ENCODE assay signal across 27 mouse cellular contexts in genomic region chr11:70674501-70674900, GRCm38 (mm10). TPM values are rescaled to one million over a fixed set of nuclear protein-coding genes. Genes with fewer than 3 reads are reported as not detected.
A peak's percentile ranks its signal among the peaks of the same experiment; 100 is the strongest.
DNase-seq lines count a peak whose midpoint lies in the region; ATAC-seq lines count a peak whose summit lies in the region.
"Had no signal": no experiment of that assay in that cellular context is flagged by ENCODE, and none has a peak within 500 bp of the region (broad histone marks: within the 10 kb centered on the region; RNA-seq: fewer than 3 reads in every experiment).

No protein-coding gene starts in this region.

- WGBS in neural tube, embryonic 11.5 days: 77% methylated on average over 11 of the region's 11 CpGs
- WGBS in neural tube, embryonic 15.5 days: 78% methylated on average over 11 of the region's 11 CpGs
- WGBS in limb, embryonic 10.5 days: 70% methylated on average over 11 of the region's 11 CpGs

- H3K27me3 ChIP-seq in neural tube, embryonic 11.5 days (ENCODE audit: control insufficient read depth, insufficient read depth, low read length): no peaks in the 10 kb centered on the region
- no peaks in the 10 kb centered on the region for H3K27me3 ChIP-seq in neural tube, embryonic 15.5 days (replicated peaks)
- H3K27me3 ChIP-seq in limb, embryonic 10.5 days (ENCODE audit: low read depth, poor library complexity, severe bottlenecking): no peaks in the 10 kb centered on the region
- H3K27me3 ChIP-seq: CH12.LX; embryonic facial prominence, embryonic 13.5 days; forebrain, embryonic 13.5 days; limb, embryonic 12.5 days; liver, embryonic 12.5 days; midbrain, embryonic 13.5 days; neural tube, embryonic 12.5 days had no signal

- peak overlapping the region; percentile 6; the same call in 1 of the 2 replicates for H3K4me3 ChIP-seq in neural tube, embryonic 11.5 days (ENCODE audit: low read depth, low read length)
- H3K4me3 ChIP-seq in neural tube, embryonic 15.5 days (replicated peaks): no peak overlapping the region
- H3K4me3 ChIP-seq in limb, embryonic 10.5 days: peak overlapping the region; percentile 3; the same call in 1 of the 2 replicates
- H3K4me3 ChIP-seq: embryonic facial prominence, embryonic 13.5 days; erythroblast, embryonic 14.5 days; forebrain, embryonic 13.5 days; limb, embryonic 12.5 days; liver, embryonic 12.5 days; midbrain, embryonic 13.5 days; neural tube, embryonic 12.5 days had no signal

- H3K9ac ChIP-seq in neural tube, embryonic 11.5 days (ENCODE audit: low read length): no peak overlapping the region
- H3K9ac ChIP-seq in neural tube, embryonic 15.5 days (replicated peaks): no peak overlapping the region
- H3K9ac ChIP-seq: embryonic facial prominence, embryonic 13.5 days; forebrain, embryonic 13.5 days; limb, embryonic 12.5 days; liver, embryonic 12.5 days; neural tube, embryonic 12.5 days had no signal

- H3K9me3 ChIP-seq in neural tube, embryonic 11.5 days (ENCODE audit: control insufficient read depth, low read length): no peaks in the 10 kb centered on the region
- no peaks in the 10 kb centered on the region for H3K9me3 ChIP-seq in neural tube, embryonic 15.5 days (replicated peaks)
- H3K9me3 ChIP-seq in limb, embryonic 10.5 days (replicated peaks): no peaks in the 10 kb centered on the region
- H3K9me3 ChIP-seq: embryonic facial prominence, embryonic 13.5 days; forebrain, embryonic 13.5 days; limb, embryonic 12.5 days; liver, embryonic 12.5 days; midbrain, embryonic 13.5 days; neural tube, embryonic 12.5 days had no signal

- no peak overlapping the region for H3K27ac ChIP-seq in neural tube, embryonic 11.5 days (ENCODE audit: low read depth, low read length)
- H3K27ac ChIP-seq in neural tube, embryonic 15.5 days (replicated peaks): no peak overlapping the region
- H3K27ac ChIP-seq in limb, embryonic 10.5 days: no peak overlapping the region
- H3K27ac ChIP-seq: embryonic facial prominence, embryonic 13.5 days; forebrain, embryonic 13.5 days; kidney, postnatal 0 days; limb, embryonic 12.5 days; liver, embryonic 12.5 days; midbrain, embryonic 13.5 days; neural tube, embryonic 12.5 days had no signal

- no peak overlapping the region for H3K4me2 ChIP-seq in neural tube, embryonic 11.5 days (ENCODE audit: low read depth)
- no peak overlapping the region for H3K4me2 ChIP-seq in neural tube, embryonic 15.5 days
- H3K4me2 ChIP-seq: embryonic facial prominence, embryonic 13.5 days; forebrain, embryonic 13.5 days; limb, embryonic 12.5 days; liver, embryonic 12.5 days; midbrain, embryonic 13.5 days; neural tube, embryonic 12.5 days had no signal

- peak; percentile 94 for DNase-seq in heart, adult 11 months
- no peak for DNase-seq in heart, adult 8-10 months (ENCODE audit: low spot score)
- DNase-seq in neural tube, embryonic 11.5 days (ENCODE audit: low spot score): no peak
- DNase-seq in limb, embryonic 10.5 days (ENCODE audit: low spot score): no peak
- DNase-seq in adrenal gland, postnatal 25 days: no peak
- DNase-seq: adrenal gland, postnatal 14 days; B cell, adult 2 months; gastrocnemius, postnatal 14 days; kidney, adult 18-20 months; layer of hippocampus, postnatal 36 days; lung, adult 18-20 months; lung, postnatal 10 days; retina, postnatal 1 day; right cerebral cortex, postnatal 25 days; spleen, adult 18-20 months had no signal

- ATAC-seq in neural tube, embryonic 11.5 days (ENCODE audit: insufficient read depth, low FRiP score, low TSS enrichment): no peak
- no peak for ATAC-seq in neural tube, embryonic 15.5 days (ENCODE audit: low FRiP score)
- ATAC-seq in activated CD4-positive, CD25-positive, alpha-beta regulatory T cell, adult 4 months: no peak
- ATAC-seq: forebrain, embryonic 13.5 days; liver, embryonic 12.5 days; midbrain, embryonic 13.5 days had no signal

- H3K36me3 ChIP-seq in neural tube, embryonic 11.5 days (ENCODE audit: control insufficient read depth, insufficient read depth, low read length): no peaks in the 10 kb centered on the region
- peaks cover 63% of the 10 kb centered on the region for H3K36me3 ChIP-seq in neural tube, embryonic 15.5 days
- H3K36me3 ChIP-seq in limb, embryonic 10.5 days: peaks cover 55% of the 10 kb centered on the region

- peaks cover 5% of the 10 kb centered on the region; the same call in 1 of the 2 replicates for H3K4me1 ChIP-seq in neural tube, embryonic 11.5 days (ENCODE audit: control insufficient read depth, insufficient read depth, low read length)
- peaks cover 21% of the 10 kb centered on the region for H3K4me1 ChIP-seq in neural tube, embryonic 15.5 days
- peaks cover 18% of the 10 kb centered on the region for H3K4me1 ChIP-seq in limb, embryonic 10.5 days

RNA-seq across cellular contexts. Expression of gene Spag7, which starts 5.3 kb away (rescaled TPM):
- 100 to 1,000 TPM in 1 of 4 experiments, 10 to 100 TPM in 3; 89.6 to 119 (median 95.7) TPM for total RNA-seq in heart, adult 8-10 months (2022)
- 146 and 152 TPM in 2 replicates for polyA plus RNA-seq in neural tube, embryonic 11.5 days (2014; fragmentation: Nextera tagmentation; extraction: Ambion mirVana)
- polyA plus RNA-seq in neural tube, embryonic 15.5 days (2015; fragmentation: Nextera tagmentation; extraction: Ambion mirVana): 159 and 165 TPM in 2 replicates
- polyA plus RNA-seq in limb, embryonic 10.5 days (2016; fragmentation: Nextera tagmentation; extraction: Ambion mirVana): 182 and 196 TPM in 2 replicates
- 88.3 and 97.4 TPM in 2 replicates for total RNA-seq in adrenal gland, postnatal 25 days (2021)
- polyA plus RNA-seq in activated CD4-positive, CD25-positive, alpha-beta regulatory T cell, adult 4 months (2017; shearing (Covaris generic)): 100 to 1,000 TPM; 126 to 150 TPM

RNA-seq across cellular contexts. Expression of gene Camta2, which starts 13.4 kb away (rescaled TPM):
- 10 to 100 TPM; 32.4 to 41.1 (median 34.2) TPM for total RNA-seq in heart, adult 8-10 months (2022)
- 10.7 and 10.8 TPM in 2 replicates for polyA plus RNA-seq in neural tube, embryonic 11.5 days (2014; fragmentation: Nextera tagmentation; extraction: Ambion mirVana)
- 25.6 and 29.0 TPM in 2 replicates for polyA plus RNA-seq in neural tube, embryonic 15.5 days (2015; fragmentation: Nextera tagmentation; extraction: Ambion mirVana)
- 8.9 and 11.6 TPM in 2 replicates for polyA plus RNA-seq in limb, embryonic 10.5 days (2016; fragmentation: Nextera tagmentation; extraction: Ambion mirVana)
- total RNA-seq in adrenal gland, postnatal 25 days (2021): 50.2 and 51.3 TPM in 2 replicates
- 10 to 100 TPM; 11.3 to 14.0 TPM for polyA plus RNA-seq in activated CD4-positive, CD25-positive, alpha-beta regulatory T cell, adult 4 months (2017; shearing (Covaris generic))

RNA-seq across cellular contexts. Expression of gene Eno3, which starts 17.5 kb away (rescaled TPM):
- total RNA-seq in heart, adult 8-10 months (2022): 1,000 to 10,000 TPM; 1,693 to 1,917 (median 1,770) TPM
- polyA plus RNA-seq in neural tube, embryonic 11.5 days (2014; fragmentation: Nextera tagmentation; extraction: Ambion mirVana): 39.3 and 48.9 TPM in 2 replicates
- 12.6 and 17.5 TPM in 2 replicates for polyA plus RNA-seq in neural tube, embryonic 15.5 days (2015; fragmentation: Nextera tagmentation; extraction: Ambion mirVana)
- 67.8 and 75.6 TPM in 2 replicates for polyA plus RNA-seq in limb, embryonic 10.5 days (2016; fragmentation: Nextera tagmentation; extraction: Ambion mirVana)
- 17.9 and 28.3 TPM in 2 replicates for total RNA-seq in adrenal gland, postnatal 25 days (2021)
- polyA plus RNA-seq in activated CD4-positive, CD25-positive, alpha-beta regulatory T cell, adult 4 months (2017; shearing (Covaris generic)): 10 to 100 TPM; 20.9 to 21.4 TPM

RNA-seq across cellular contexts. Expression of gene Pfn1, which starts 20.1 kb away (rescaled TPM):
- total RNA-seq in heart, adult 8-10 months (2022): 100 to 1,000 TPM; 243 to 295 (median 274) TPM
- 1,399 and 1,464 TPM in 2 replicates for polyA plus RNA-seq in neural tube, embryonic 11.5 days (2014; fragmentation: Nextera tagmentation; extraction: Ambion mirVana)
- polyA plus RNA-seq in neural tube, embryonic 15.5 days (2015; fragmentation: Nextera tagmentation; extraction: Ambion mirVana): 679 and 994 TPM in 2 replicates
- 2,132 and 2,568 TPM in 2 replicates for polyA plus RNA-seq in limb, embryonic 10.5 days (2016; fragmentation: Nextera tagmentation; extraction: Ambion mirVana)
- total RNA-seq in adrenal gland, postnatal 25 days (2021): 922 and 959 TPM in 2 replicates
- polyA plus RNA-seq in activated CD4-positive, CD25-positive, alpha-beta regulatory T cell, adult 4 months (2017; shearing (Covaris generic)): 1,000 to 10,000 TPM; 3,856 to 4,120 TPM

RNA-seq across cellular contexts. Expression of gene Inca1, which starts 25.5 kb away (rescaled TPM):
- 1 to 10 TPM; 5.1 to 6.7 (median 5.6) TPM for total RNA-seq in heart, adult 8-10 months (2022)
- polyA plus RNA-seq in neural tube, embryonic 11.5 days (2014; fragmentation: Nextera tagmentation; extraction: Ambion mirVana): 0.86 and 1.3 TPM in 2 replicates
- polyA plus RNA-seq in neural tube, embryonic 15.5 days (2015; fragmentation: Nextera tagmentation; extraction: Ambion mirVana): 1.2 and 1.4 TPM in 2 replicates
- polyA plus RNA-seq in limb, embryonic 10.5 days (2016; fragmentation: Nextera tagmentation; extraction: Ambion mirVana): 1.1 and 1.2 TPM in 2 replicates
- 9.1 and 12.2 TPM in 2 replicates for total RNA-seq in adrenal gland, postnatal 25 days (2021)
- under 1 TPM in 1 of 2 experiments, not detected in 1; 0.63 TPM for polyA plus RNA-seq in activated CD4-positive, CD25-positive, alpha-beta regulatory T cell, adult 4 months (2017; shearing (Covaris generic))
- total RNA-seq: megakaryocyte, adult 5-6 weeks had no signal
- polyA plus RNA-seq: erythroblast, embryonic 14.5 days had no signal
